16 mouse cellular contexts compared by ENCODE assay signal in genomic region chr9:112119535-112119934, GRCm38 (mm10).
DNase-seq lines count a peak whose midpoint lies in the region; ATAC-seq lines count a peak whose summit lies in the region.
"Had no signal": no experiment of that assay in that cellular context is flagged by ENCODE, and none has a peak within 500 bp of the region (broad histone marks: within the 10 kb centered on the region; RNA-seq: fewer than 3 reads in every experiment).

No protein-coding gene starts in this region.

- peaks cover 17% of the 10 kb centered on the region; the same call in 1 of the 2 replicates for H3K36me3 ChIP-seq in forebrain, embryonic 15.5 days
- peaks cover 6% of the 10 kb centered on the region; the same call in 1 of the 2 replicates for H3K36me3 ChIP-seq in forebrain, embryonic 14.5 days (ENCODE audit: control insufficient read depth, insufficient read depth, low read length)
- no peaks in the 10 kb centered on the region for H3K36me3 ChIP-seq in neural tube, embryonic 12.5 days
- no peaks in the 10 kb centered on the region for H3K36me3 ChIP-seq in intestine, embryonic 15.5 days
- H3K36me3 ChIP-seq: heart, embryonic 13.5 days; stomach, embryonic 15.5 days had no signal

- H3K4me2 ChIP-seq in forebrain, embryonic 15.5 days (replicated peaks): no peak overlapping the region
- no peak overlapping the region for H3K4me2 ChIP-seq in forebrain, embryonic 14.5 days (ENCODE audit: low read length)
- H3K4me2 ChIP-seq in neural tube, embryonic 12.5 days (replicated peaks): peak overlapping the region; percentile 54; the same call in 1 of the 2 replicates
- no peak overlapping the region for H3K4me2 ChIP-seq in intestine, embryonic 15.5 days (replicated peaks)

- 39% methylated on average over 3 of the region's 3 CpGs for WGBS in forebrain, embryonic 15.5 days
- whole genome bisulfite sequencing in forebrain, embryonic 14.5 days: 38% methylated on average over 3 of the region's 3 CpGs
- WGBS in neural tube, embryonic 12.5 days: 43% methylated on average over 3 of the region's 3 CpGs
- WGBS in intestine, embryonic 15.5 days: 34% methylated on average over 3 of the region's 3 CpGs

- ATAC-seq in cerebellum, adult (ENCODE audit: insufficient number of reproducible peaks, low FRiP score, low TSS enrichment): no peak
- ATAC-seq in forebrain, embryonic 15.5 days (replicated peaks): no peak
- no peak for ATAC-seq in forebrain, embryonic 14.5 days
- no peak for ATAC-seq in neural tube, embryonic 12.5 days (ENCODE audit: low FRiP score, low read depth)
- no peak for ATAC-seq in intestine, embryonic 15.5 days
- ATAC-seq: lung, postnatal 0 days had no signal

- H3K4me1 ChIP-seq in forebrain, embryonic 15.5 days: peaks cover 35% of the 10 kb centered on the region
- peaks cover 14% of the 10 kb centered on the region; the same call in 1 of the 2 replicates for H3K4me1 ChIP-seq in forebrain, embryonic 14.5 days (ENCODE audit: control insufficient read depth, insufficient read depth, low read length)
- peaks cover 7% of the 10 kb centered on the region for H3K4me1 ChIP-seq in neural tube, embryonic 12.5 days
- H3K4me1 ChIP-seq in intestine, embryonic 15.5 days (replicated peaks): no peaks in the 10 kb centered on the region
- H3K4me1 ChIP-seq: stomach, embryonic 15.5 days had no signal

- H3K27ac ChIP-seq in forebrain, embryonic 15.5 days (replicated peaks): peak overlapping the region; percentile 23; the same call in 1 of the 2 replicates
- H3K27ac ChIP-seq in forebrain, embryonic 14.5 days (ENCODE audit: low read depth, low read length): no peak overlapping the region
- H3K27ac ChIP-seq in neural tube, embryonic 12.5 days: no peak overlapping the region
- no peak overlapping the region for H3K27ac ChIP-seq in intestine, embryonic 15.5 days
- H3K27ac ChIP-seq: liver, embryonic 14.5 days; stomach, embryonic 15.5 days had no signal

- no peak overlapping the region for H3K9ac ChIP-seq in forebrain, embryonic 15.5 days (replicated peaks)
- no peak overlapping the region for H3K9ac ChIP-seq in forebrain, embryonic 14.5 days (ENCODE audit: low read length)
- no peak overlapping the region for H3K9ac ChIP-seq in neural tube, embryonic 12.5 days
- H3K9ac ChIP-seq in intestine, embryonic 15.5 days: no peak overlapping the region
- H3K9ac ChIP-seq: liver, embryonic 14.5 days; stomach, embryonic 15.5 days had no signal

- DNase-seq in cerebellum, adult 18-20 months: peak; percentile 32 to 36
- DNase-seq in forebrain, embryonic 14.5 days (ENCODE audit: low spot score): no peak
- DNase-seq in neural tube, embryonic 10.5 days (ENCODE audit: extremely low spot score, low spot score): no peak
- no peak for DNase-seq in left cerebral cortex, adult 11 months (ENCODE audit: low spot score)
- DNase-seq: adrenal gland, postnatal 14 days; heart, postnatal 4 days; kidney, adult 18-20 months; kidney, postnatal 25 days had no signal

- no peak overlapping the region for H3K4me3 ChIP-seq in forebrain, embryonic 15.5 days
- no peak overlapping the region for H3K4me3 ChIP-seq in forebrain, embryonic 14.5 days (ENCODE audit: low read depth, low read length)
- H3K4me3 ChIP-seq in neural tube, embryonic 12.5 days: no peak overlapping the region
- no peak overlapping the region for H3K4me3 ChIP-seq in intestine, embryonic 15.5 days (replicated peaks)

- no peaks in the 10 kb centered on the region for H3K9me3 ChIP-seq in forebrain, embryonic 15.5 days
- no peaks in the 10 kb centered on the region for H3K9me3 ChIP-seq in forebrain, embryonic 14.5 days (replicated peaks; ENCODE audit: control insufficient read depth, low read length)
- no peaks in the 10 kb centered on the region for H3K9me3 ChIP-seq in neural tube, embryonic 12.5 days
- no peaks in the 10 kb centered on the region for H3K9me3 ChIP-seq in intestine, embryonic 15.5 days
- H3K9me3 ChIP-seq: heart, embryonic 13.5 days; stomach, embryonic 15.5 days had no signal

- no peaks in the 10 kb centered on the region for H3K27me3 ChIP-seq in forebrain, embryonic 15.5 days
- no peaks in the 10 kb centered on the region for H3K27me3 ChIP-seq in forebrain, embryonic 14.5 days (replicated peaks; ENCODE audit: control insufficient read depth, insufficient read depth, low read length)
- H3K27me3 ChIP-seq in neural tube, embryonic 12.5 days (replicated peaks): 0 out of 2 replicates have a peak, but pooled peaks cover 4% of the 10 kb centered on the region
- peaks cover 16% of the 10 kb centered on the region for H3K27me3 ChIP-seq in intestine, embryonic 15.5 days (replicated peaks)

Comparison
In these comparisons a context has a peak if more than half of its experiments do, and no peak if none do; other contexts are left out.
1. DNase-seq: peak in cerebellum, adult 18-20 months (2 of 2); none in forebrain, embryonic 14.5 days (single experiment), neural tube, embryonic 10.5 days (single experiment) and left cerebral cortex, adult 11 months (single experiment).